Mouse (Mus musculus) lung, postnatal 0 days (tissue): ENCODE measurements at regions not wholly inside any gene's neighbourhood (a gene's known extent, or its start where the extent isn't known, plus 50 kb on each side); places are given as distances from the start of the nearest gene placed in this dataset.

Experiments
- ATAC-seq: fragments of 200-750 bp; cut with Nextera tagmentation; 2 replicates; pipeline ENCODE4 v1.8.0; 2017; ENCODE audit warnings: moderate library complexity
- DNase-seq: peaks from one replicate; pipeline ENCODE4 v3.0.0-alpha.2; 2016; ENCODE audit warnings: low spot score
- H3K27ac ChIP-seq: fragments of 300-500 bp; sonication (generic); 2 replicates; pipeline ENCODE4 v1.5.1; 2014; ENCODE audit warnings: antibody characterized with exemption, mild to moderate bottlenecking, low read length, mixed read lengths
- H3K27me3 ChIP-seq: fragments of 300-500 bp; sonication (generic); replicated peaks from 2 replicates; pipeline ENCODE4 v1.6.1; 2014; ENCODE audit warnings: low read length, mixed read lengths; ENCODE audit not compliant: insufficient read depth
- H3K36me3 ChIP-seq: fragments of 300-500 bp; sonication (generic); 2 replicates; pipeline ENCODE4 v1.6.1; 2014; ENCODE audit warnings: low read length, mixed read lengths; ENCODE audit not compliant: insufficient read depth
- H3K4me1 ChIP-seq: fragments of 300-500 bp; sonication (generic); 2 replicates; pipeline ENCODE4 v1.6.1; 2014; ENCODE audit warnings: antibody characterized with exemption, low read depth, low read length, mixed read lengths; ENCODE audit not compliant: insufficient read depth
- H3K4me2 ChIP-seq: fragments of 300-500 bp; sonication (generic); replicated peaks from 2 replicates; pipeline ENCODE4 v1.6.1; 2014; ENCODE audit warnings: low read depth, mild to moderate bottlenecking, low read length, moderate library complexity, mixed read lengths
- H3K4me3 ChIP-seq: fragments of 300-500 bp; sonication (generic); 2 replicates; pipeline ENCODE4 v1.5.1; 2014; ENCODE audit warnings: low read depth, low read length
- H3K9ac ChIP-seq: fragments of 300-500 bp; sonication (generic); replicated peaks from 2 replicates; pipeline ENCODE4 v1.6.1; 2014; ENCODE audit warnings: low read depth, mild to moderate bottlenecking
- H3K9me3 ChIP-seq: fragments of 300-500 bp; sonication (generic); 2 replicates; pipeline ENCODE4 v1.6.1; 2016; ENCODE audit warnings: low read length, mixed read lengths
- CTCF ChIP-seq: IDR thresholded peaks from 2 replicates; pipeline ENCODE4 v1.5.1; 2016; ENCODE audit warnings: antibody characterized with exemption, mild to moderate bottlenecking
- EP300 ChIP-seq: IDR thresholded peaks from 2 replicates; pipeline ENCODE4 v1.6.1; 2016; ENCODE audit warnings: antibody characterized with exemption, mild to moderate bottlenecking, control low read depth
- WGBS: fragments of 180-500 bp; shearing (Covaris S2); extraction: QIAGEN DNeasy Blood & Tissue Kit; methylation state at CpG from one replicate; pipeline ENCODE4 v1.1.7; 2014; 5-methylcytosine and 5-hydroxymethylcytosine counted together

GRCm38 (mm10) chr13:51314541-51314977, 93.9 kb upstream of the S1pr3 start:
- DNase-seq: peak; percentile 79
- Histone ChIP-seq H3K27me3 (no peaks in the 10 kb centered on the region), H3K4me2 (no peak overlapping the region), H3K9me3 (no peaks in the 10 kb centered on the region), H3K27ac (peak overlapping the region; percentile 52; the same call in 1 of the 2 replicates), H3K9ac (no peak overlapping the region), H3K4me1 (peaks cover 4% of the 10 kb centered on the region; the same call in 1 of the 2 replicates), H3K36me3 (no peaks in the 10 kb centered on the region), H3K4me3 (no peak overlapping the region)
- peak; percentile 62 for ATAC-seq
- WGBS: 27% methylated on average over 5 of the region's 5 CpGs
- TF ChIP-seq EP300 (no peak), CTCF (peak; percentile 7; the same call in 1 of the 2 replicates)

- Histone ChIP-seq H3K4me3 (no peak overlapping the region), H3K27me3 (no peaks in the 10 kb centered on the region), H3K27ac (peak overlapping the region; percentile 52; the same call in 1 of the 2 replicates), H3K4me2 (0 out of 2 replicates have a peak overlapping the region, but pooled peaks have one; percentile 25), H3K36me3 (no peaks in the 10 kb centered on the region), H3K4me1 (peaks cover 4% of the 10 kb centered on the region; the same call in 1 of the 2 replicates), H3K9ac (no peak overlapping the region), H3K9me3 (no peaks in the 10 kb centered on the region)
- no peak for ATAC-seq
- WGBS: 17% methylated on average over 10 of the region's 10 CpGs
- TF ChIP-seq EP300 (no peak), CTCF (no peak)
- DNase-seq: peak; percentile 29
Observed at GRCm38 (mm10) chr13:51315008-51315778, 93.2 kb upstream of the S1pr3 start.

- 31% methylated on average over 5 of the region's 5 CpGs for WGBS
- TF ChIP-seq CTCF (no peak), EP300 (no peak)
- H3K27me3 ChIP-seq: no peaks in the 10 kb centered on the region
- ATAC-seq: no peak
- H3K4me3 ChIP-seq: no peak overlapping the region
- H3K9me3 ChIP-seq: no peaks in the 10 kb centered on the region
- H3K4me1 ChIP-seq: peaks cover 4% of the 10 kb centered on the region; the same call in 1 of the 2 replicates
- DNase-seq: no peak
- H3K27ac ChIP-seq: no peak overlapping the region
- no peaks in the 10 kb centered on the region for H3K36me3 ChIP-seq
- no peak overlapping the region for H3K4me2 ChIP-seq
- H3K9ac ChIP-seq: no peak overlapping the region
Observed at GRCm38 (mm10) chr13:51315779-51316041, 92.7 kb upstream of the S1pr3 start.

GRCm38 (mm10) chr13:51323058-51323715, 85.3 kb upstream of the S1pr3 start:
- ATAC-seq: no peak
- DNase-seq: no peak
- TF ChIP-seq EP300 (no peak), CTCF (no peak)
- Histone ChIP-seq H3K9me3 (no peaks in the 10 kb centered on the region), H3K27me3 (no peaks in the 10 kb centered on the region), H3K36me3 (no peaks in the 10 kb centered on the region), H3K4me3 (no peak overlapping the region), H3K9ac (no peak overlapping the region), H3K27ac (no peak overlapping the region), H3K4me1 (no peaks in the 10 kb centered on the region), H3K4me2 (no peak overlapping the region)
- WGBS: 59% methylated on average over 6 of the region's 7 CpGs

- H3K9ac ChIP-seq: no peak overlapping the region
- TF ChIP-seq EP300 (no peak), CTCF (no peak)
- no peak overlapping the region for H3K4me2 ChIP-seq
- DNase-seq: no peak
- H3K9me3 ChIP-seq: no peaks in the 10 kb centered on the region
- ATAC-seq: no peak
- no peak overlapping the region for H3K27ac ChIP-seq
- no peaks in the 10 kb centered on the region for H3K27me3 ChIP-seq
- no peak overlapping the region for H3K4me3 ChIP-seq
- H3K36me3 ChIP-seq: no peaks in the 10 kb centered on the region
- H3K4me1 ChIP-seq: no peaks in the 10 kb centered on the region
- 59% methylated on average over 5 of the region's 5 CpGs for WGBS
Observed at GRCm38 (mm10) chr13:51324714-51325113, 83.7 kb upstream of the S1pr3 start.

- 57% methylated on average over 5 of the region's 5 CpGs for WGBS
- H3K4me3 ChIP-seq: no peak overlapping the region
- TF ChIP-seq CTCF (no peak), EP300 (no peak)
- DNase-seq (no peak), ATAC-seq (no peak)
- H3K36me3 ChIP-seq: no peaks in the 10 kb centered on the region
- no peaks in the 10 kb centered on the region for H3K27me3 ChIP-seq
- no peaks in the 10 kb centered on the region for H3K9me3 ChIP-seq
- H3K9ac ChIP-seq: no peak overlapping the region
- no peak overlapping the region for H3K4me2 ChIP-seq
- no peaks in the 10 kb centered on the region for H3K4me1 ChIP-seq
- no peak overlapping the region for H3K27ac ChIP-seq
Observed at GRCm38 (mm10) chr13:51325298-51325697, 83.1 kb upstream of the S1pr3 start.
